Mouse (Mus musculus): ENCODE data around the gene Arid3a.
A peak's percentile ranks its signal among the peaks of the same experiment; 100 is the strongest.
"Not testable (repeated sequence)": the region's sequence is repeated elsewhere in the genome, so short reads cannot be mapped to it uniquely, and the experiment has no call there.

Arid3a gene

DNA sequence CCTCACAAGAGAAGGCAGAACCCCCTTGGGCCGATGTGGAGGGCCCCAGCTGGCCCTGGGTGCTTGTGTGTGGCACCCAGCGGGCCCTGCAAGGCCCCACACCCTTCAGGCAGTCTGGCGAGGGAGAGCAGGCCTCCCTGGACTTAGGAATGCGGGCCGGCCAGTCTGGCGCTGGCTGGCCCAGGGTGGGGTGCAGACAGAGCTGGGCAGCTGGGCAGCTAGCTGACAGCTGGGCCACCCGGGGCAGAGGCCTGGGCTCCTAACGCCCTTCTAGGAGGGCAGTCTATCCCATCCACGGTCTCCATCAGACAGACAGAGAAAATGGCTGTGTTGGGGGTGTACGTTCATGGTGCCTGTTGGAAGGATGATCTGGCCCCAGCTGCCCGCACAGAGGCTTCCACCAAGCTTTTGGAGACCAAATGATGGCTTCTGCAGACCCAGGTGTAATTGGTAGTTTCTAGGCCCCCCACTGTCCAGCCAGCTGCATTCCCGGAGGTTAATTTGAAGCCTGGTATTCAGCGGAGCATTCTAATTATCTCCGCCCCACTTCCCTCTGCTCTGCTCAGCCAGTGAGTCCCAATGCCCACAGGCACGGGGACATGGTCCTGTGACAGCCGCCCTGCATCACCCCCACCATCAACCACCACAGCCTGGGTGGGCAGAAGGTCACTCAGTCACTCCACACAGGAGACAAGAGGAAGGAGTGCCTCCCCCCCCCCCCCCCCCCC lies 18.8 kb downstream of the Arid3a start:
- no peak for DNase-seq (ENCODE audit: low read depth in 1 of 2, low spot score in 2 of 2)

GRCm38 (mm10) chr10:79946752-79947322 lies 20.0 kb downstream of the Arid3a start:
- no peak for DNase-seq (ENCODE audit: low read depth in 1 of 2, low spot score in 2 of 2)

GRCm38 (mm10) chr10:79947502-79947901 lies 20.7 kb downstream of the Arid3a start:
- DNase-seq (ENCODE audit: low read depth in 1 of 2, low spot score in 2 of 2) = no peak

- no peak for DNase-seq (ENCODE audit: low read depth in 1 of 2, low spot score in 2 of 2)
Measured at GRCm38 (mm10) chr10:79949873-79950272, 23.0 kb downstream of the Arid3a start.

DNA sequence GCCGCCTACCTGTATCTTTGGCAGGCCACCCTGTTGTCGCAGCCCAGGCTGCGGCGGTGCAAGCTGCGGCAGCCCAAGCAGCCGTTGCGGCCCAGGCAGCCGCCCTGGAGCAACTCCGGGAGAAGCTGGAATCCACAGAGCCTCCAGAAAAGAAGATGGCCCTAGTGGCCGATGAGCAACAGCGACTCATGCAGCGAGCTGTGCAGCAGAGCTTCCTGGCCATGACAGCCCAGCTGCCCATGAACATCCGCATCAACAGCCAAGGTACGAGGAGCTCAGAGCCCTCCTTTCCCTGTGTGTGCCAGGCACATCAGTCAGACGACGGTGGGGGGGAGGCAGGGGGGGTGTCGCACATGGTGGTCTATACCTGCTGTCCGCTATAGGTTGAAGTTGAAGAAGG lies 23.8 kb downstream of the Arid3a start:
- no peak for DNase-seq (ENCODE audit: low read depth in 1 of 2, low spot score in 2 of 2)

DNA sequence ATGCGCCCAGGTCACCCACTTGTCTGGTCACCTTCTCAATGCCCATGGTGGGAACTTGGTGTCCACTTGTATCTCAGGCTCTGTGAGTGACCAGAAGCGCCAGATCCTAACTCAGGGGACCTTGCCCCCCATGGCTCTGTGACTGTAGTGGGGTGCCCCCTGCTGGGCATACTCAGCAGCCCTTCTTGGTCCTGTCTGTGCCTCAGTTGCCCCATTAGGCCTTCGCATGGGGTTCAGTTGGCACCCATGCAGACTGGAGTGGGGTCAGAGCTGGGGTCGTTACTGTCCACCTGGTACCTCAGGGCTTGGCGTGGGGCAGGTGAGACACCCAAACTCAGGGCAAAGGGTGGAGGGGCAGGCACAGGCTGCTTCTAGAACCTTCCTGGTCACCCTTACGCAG lies 27.1 kb downstream of the Arid3a start:
- no peak for DNase-seq (ENCODE audit: low read depth in 1 of 2, low spot score in 2 of 2)

DNA sequence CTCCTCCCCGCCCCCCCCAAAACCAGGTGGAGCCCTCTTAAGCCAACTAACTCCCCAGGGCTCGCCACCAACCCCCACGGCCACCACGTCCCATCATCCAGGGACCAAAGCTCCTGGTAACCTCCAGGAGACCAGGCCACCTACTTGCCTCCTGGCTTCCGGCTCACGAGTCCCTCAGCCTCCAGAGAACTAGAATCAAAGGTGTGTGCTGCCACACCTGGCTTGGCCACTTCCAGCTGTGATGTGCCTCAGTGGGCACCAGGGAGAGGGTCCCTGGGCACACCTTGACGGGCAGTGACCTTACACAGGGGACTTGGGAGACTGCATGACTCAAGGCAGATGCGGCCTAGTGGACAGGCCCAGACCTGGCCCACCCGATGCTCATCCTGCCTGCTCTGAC lies 28.8 kb downstream of the Arid3a start:
- DNase-seq (ENCODE audit: low read depth in 1 of 2, low spot score in 2 of 2) = no peak

GRCm38 (mm10) chr10:79956643-79957154 lies 29.9 kb downstream of the Arid3a start:
- no peak for DNase-seq (ENCODE audit: low read depth in 1 of 2, low spot score in 2 of 2)

DNA sequence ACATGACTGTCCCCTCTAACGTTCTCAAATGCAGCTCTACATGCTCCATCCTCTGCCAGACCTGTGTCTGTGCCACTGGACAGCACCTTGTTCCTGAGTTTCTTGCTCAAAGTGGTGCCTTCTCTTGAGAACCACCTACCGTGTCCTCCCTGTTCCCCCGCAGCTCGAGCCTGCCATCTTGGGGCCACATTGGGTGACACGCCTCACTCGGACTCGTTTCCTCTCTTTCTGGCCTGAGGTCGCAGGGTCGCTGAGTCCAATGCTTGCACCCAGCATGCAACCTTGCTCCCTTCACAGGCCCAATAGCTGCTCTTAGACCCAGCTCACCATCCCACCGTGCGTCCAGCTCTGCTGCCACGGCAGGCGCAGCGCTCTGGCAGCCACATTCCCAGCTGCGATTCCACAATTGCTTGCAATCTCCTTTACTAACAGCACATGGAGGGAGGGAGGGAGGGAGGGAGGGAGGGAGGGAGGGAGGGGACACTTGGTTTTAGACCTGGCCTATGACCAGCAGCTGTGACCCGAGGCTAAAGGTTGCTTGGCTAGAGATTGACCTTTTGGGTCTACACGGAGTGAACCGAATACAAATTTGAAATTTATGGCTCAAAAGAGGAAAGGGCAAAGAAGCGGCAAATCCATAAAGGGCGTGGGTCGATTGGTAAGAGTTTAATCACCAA lies 31.4 kb downstream of the Arid3a start:
- peak; percentile 62 to 74 for DNase-seq (ENCODE audit: low read depth in 1 of 2, low spot score in 2 of 2)

- DNase-seq (ENCODE audit: low read depth in 1 of 2, low spot score in 2 of 2) = not testable (repeated sequence)
Measured at GRCm38 (mm10) chr10:79959412-79959811, 32.6 kb downstream of the Arid3a start.

DNA sequence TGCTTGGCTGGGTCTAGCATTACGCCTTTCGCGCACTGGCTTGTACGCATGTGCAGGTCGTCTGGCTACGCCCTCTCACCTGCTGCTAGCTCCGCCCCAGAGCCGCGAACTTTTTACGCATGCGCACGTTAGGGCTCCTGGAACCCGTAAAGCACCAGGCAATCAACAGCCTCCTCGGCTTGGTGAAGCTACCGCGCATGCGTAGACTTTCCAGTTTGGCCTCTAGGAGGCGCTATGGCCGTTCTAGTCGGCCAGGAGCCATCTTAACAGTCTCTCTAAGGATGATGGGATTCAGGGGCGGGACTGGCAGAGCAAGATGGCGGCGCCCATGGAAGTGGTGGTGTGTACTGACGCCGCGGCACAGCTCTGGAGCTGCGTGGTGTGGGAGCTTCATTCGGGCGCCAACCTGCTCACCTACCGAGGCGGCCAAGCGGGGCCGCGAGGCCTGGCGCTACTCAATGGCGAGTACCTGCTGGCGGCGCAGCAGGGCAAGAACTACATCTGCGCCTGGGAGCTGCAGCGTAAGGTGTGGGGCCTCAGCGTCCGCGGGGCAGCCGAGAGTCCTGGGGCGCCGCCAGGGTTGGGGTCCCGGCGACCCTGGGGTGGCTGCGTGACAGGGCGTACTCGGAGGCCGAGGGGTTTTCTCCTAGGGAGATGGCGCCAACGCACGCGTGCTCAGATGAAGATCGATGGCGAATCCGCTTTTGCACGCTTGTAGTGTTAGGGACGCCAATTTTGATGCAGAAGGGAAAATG lies 33.2 kb downstream of the Arid3a start, which contains the start of gene Wdr18:
Gene Wdr18 (plus strand): TSS at position 306 of the 755 bp plus-strand sequence.
- DNase-seq (ENCODE audit: low read depth in 1 of 2, low spot score in 2 of 2) = peak; percentile 100

- DNase-seq (ENCODE audit: low read depth in 1 of 2, low spot score in 2 of 2) = no peak
Measured at GRCm38 (mm10) chr10:79960671-79961294, 33.9 kb downstream of the Arid3a start.

DNA sequence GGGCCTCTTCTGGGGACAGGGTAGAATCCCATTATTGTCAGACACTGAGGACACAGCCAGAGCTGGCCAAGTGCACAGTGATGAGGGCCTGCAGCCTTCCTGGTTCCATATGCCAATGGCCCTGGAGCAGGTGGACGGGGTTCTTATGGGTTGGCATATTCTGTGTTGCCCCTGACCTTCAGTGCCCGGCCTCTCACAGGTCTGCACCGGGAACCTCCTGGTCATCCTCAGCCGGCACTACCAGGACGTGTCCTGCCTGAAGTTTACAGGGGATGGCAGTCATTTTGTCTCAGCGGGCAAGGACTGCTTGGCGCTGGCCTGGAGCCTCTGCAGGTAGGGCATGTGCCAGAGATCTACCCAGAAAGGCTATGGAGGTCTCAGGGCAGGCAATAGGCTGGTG lies 37.9 kb downstream of the Arid3a start:
- DNase-seq (ENCODE audit: low read depth in 1 of 2, low spot score in 2 of 2) = no peak

- DNase-seq (ENCODE audit: low read depth in 1 of 2, low spot score in 2 of 2) = no peak
Measured at GRCm38 (mm10) chr10:79965325-79965724, 38.5 kb downstream of the Arid3a start.

DNA sequence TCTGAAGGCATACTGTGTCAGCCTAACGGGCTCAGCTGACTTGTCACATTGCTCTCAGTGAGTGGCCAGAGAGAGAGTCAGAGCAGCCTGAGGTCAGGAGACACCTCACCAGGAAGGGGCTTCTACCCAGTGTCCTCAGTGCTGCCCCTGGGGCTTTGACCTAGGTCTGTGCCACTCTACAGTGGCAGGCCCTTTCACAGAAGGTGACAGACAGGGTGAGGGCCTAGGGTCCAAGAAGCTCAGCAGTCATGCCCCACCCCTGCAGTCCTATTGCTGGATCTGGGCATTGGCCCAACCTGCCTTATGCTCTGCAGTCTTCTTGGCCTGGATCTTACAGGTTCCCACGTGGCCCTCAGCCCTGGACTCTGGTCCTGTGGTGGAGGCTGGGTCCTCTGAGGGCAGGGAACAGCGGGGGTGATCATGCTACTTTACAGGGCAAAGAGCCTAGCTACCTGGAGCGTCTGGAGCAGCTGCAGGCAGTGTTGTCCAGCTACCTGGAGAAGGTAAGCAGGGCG lies 40.1 kb downstream of the Arid3a start:
- DNase-seq (ENCODE audit: low read depth in 1 of 2, low spot score in 2 of 2) = no peak

DNA sequence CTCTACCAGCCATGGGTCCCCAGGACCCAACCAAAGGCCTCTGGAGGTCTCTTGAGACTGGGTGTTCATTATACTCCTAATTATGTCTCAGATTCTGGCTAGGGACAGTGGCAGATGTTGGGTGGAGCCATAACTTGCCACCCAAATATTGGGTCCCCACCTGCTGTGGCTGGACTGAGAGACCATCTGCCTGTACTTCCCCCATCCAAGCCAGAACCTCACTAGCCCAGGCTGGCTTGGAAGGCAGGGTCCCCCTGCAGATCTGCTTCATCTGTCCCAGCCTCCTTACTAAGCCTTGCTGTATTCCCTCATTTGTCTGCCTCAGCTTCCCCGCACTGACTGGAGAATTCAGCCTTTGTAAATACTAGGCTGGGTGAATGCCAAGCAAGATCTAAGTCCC lies 41.3 kb downstream of the Arid3a start:
- no peak for DNase-seq (ENCODE audit: low read depth in 1 of 2, low spot score in 2 of 2)

DNA sequence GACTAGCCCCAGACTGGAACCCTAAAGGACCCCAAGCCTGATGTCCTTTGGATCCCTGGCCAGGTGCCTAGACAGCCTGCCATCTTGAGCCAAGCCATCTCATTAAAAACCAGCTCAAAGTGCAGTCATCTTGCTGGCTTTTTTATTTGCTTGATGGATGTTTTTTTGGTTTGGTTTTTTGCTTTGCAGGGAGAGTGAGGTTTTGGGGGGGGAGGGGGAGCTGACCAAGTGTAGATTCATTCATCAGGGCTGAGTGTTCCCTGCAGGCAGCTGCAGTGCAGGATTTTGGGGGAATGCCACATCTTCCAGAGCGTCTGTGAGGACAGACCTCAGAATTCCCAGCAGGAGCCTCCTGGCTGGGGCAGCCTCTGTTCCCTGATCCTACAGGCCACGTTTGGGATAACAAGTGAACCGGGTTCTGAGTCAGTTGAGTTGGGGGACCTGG lies 42.3 kb downstream of the Arid3a start:
- DNase-seq (ENCODE audit: low read depth in 1 of 2, low spot score in 2 of 2) = no peak

DNA sequence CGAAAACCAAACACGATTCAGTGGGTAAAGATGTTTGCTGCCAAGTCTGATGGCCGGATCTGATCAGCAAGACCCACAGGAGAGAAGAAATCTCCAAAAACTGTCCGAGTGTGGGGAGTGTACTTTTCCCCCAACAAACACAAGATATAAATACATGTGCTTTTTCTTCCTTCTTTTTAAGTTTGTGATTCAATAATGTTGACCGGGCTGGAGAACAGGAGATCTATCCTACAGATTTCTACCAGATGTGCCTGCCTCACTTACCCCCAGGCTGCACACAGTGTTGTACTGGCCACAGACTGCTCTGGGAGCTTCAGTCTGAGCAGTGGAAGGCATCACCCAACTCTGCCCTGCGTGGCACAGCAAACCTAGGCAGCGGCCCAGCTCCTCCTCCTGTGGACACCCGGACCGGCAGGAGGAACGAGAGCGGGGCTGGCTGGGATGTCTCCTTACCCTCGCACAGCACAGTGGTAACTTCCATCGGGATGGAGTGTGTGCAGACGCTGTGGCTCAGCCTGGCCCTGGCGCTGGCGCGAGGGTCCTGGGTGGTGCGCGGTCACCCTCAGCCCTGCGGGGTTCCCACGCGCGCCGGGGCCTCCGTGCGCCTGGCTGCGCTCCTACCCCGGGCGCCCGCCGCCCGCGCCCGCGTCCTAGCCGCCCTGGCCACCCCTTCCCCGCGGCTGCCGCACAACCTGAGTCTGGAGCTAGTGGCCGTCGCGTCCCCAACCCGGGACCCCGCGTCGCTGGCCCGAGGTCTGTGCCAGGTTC lies 43.8 kb downstream of the Arid3a start, which contains the start of gene Grin3b:
Gene Grin3b (plus strand): TSS at position 301 of the 768 bp plus-strand sequence.
- DNase-seq (ENCODE audit: low read depth in 1 of 2, low spot score in 2 of 2) = no peak

DNA sequence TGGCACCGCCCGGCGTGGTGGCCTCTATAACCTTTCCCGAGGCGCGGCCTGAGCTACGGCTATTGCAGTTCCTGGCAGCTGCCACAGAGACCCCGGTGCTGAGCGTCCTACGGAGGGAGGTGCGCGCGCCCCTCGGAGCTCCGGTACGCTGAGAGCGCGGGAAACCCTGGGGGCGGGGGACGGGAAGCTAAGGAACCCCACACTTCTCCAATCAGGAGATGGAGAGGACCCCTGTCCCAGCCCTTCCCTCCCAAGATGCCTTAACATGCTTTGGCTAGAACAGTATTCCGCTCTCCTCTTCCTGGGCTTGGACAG lies 44.3 kb downstream of the Arid3a start:
- no peak for DNase-seq (ENCODE audit: low read depth in 1 of 2, low spot score in 2 of 2)

DNA sequence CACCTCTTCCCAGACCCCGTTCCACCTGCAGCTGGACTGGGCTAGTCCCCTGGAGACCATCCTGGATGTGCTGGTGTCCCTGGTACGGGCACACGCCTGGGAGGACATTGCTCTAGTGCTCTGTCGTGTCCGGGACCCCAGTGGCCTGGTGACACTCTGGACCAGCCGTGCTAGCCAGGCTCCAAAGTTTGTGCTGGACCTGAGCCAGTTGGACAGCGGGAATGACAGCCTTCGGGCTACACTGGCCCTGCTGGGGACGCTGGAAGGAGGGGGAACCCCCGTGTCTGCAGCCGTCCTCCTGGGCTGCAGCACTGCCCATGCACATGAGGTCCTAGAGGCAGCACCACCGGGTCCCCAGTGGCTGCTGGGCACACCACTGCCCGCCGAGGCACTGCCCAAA lies 46.0 kb downstream of the Arid3a start:
- no peak for DNase-seq (ENCODE audit: low read depth in 1 of 2, low spot score in 2 of 2)

Data from monocyte, adult 2 months (primary cell).